Comparison of ENCODE assay signal across 36 mouse cellular contexts in genomic region chr15:83309878-83310277, GRCm38 (mm10). TPM values are rescaled to one million over a fixed set of nuclear protein-coding genes. Genes with fewer than 3 reads are reported as not detected.
"Had no signal": no experiment of that assay in that cellular context is flagged by ENCODE, and none has a peak within 500 bp of the region (broad histone marks: within the 10 kb centered on the region; RNA-seq: fewer than 3 reads in every experiment).

No protein-coding gene starts in this region.

- H3K27me3 ChIP-seq: heart, embryonic 12.5 days; heart, embryonic 13.5 days; heart, embryonic 15.5 days; hindbrain, embryonic 12.5 days; hindbrain, embryonic 13.5 days; hindbrain, embryonic 15.5 days; intestine, embryonic 15.5 days; kidney, embryonic 15.5 days had no signal

- H3K4me2 ChIP-seq: heart, embryonic 11.5 days; heart, embryonic 12.5 days; heart, embryonic 13.5 days; heart, embryonic 15.5 days; hindbrain, embryonic 12.5 days; hindbrain, embryonic 13.5 days; hindbrain, embryonic 14.5 days; hindbrain, embryonic 15.5 days; intestine, embryonic 15.5 days; kidney, embryonic 15.5 days had no signal

- DNase-seq: heart, postnatal 10 days; heart, postnatal 14 days; heart, postnatal 36 days; heart, postnatal 4 days; kidney, adult 11 months; kidney, adult 18-20 months; kidney, adult 2 months; kidney, adult 8-10 months; kidney, adult 9 months; kidney, postnatal 10 days; kidney, postnatal 14 days; kidney, postnatal 25 days; kidney, postnatal 36 days; kidney, postnatal 4 days; layer of hippocampus, adult 9-11 months; layer of hippocampus, postnatal 36 days had no signal

- H3K9ac ChIP-seq: heart, embryonic 12.5 days; heart, embryonic 13.5 days; heart, embryonic 15.5 days; hindbrain, embryonic 12.5 days; hindbrain, embryonic 13.5 days; hindbrain, embryonic 14.5 days; hindbrain, embryonic 15.5 days; intestine, embryonic 15.5 days; kidney, embryonic 15.5 days had no signal

- H3K4me3 ChIP-seq: heart, embryonic 10.5 days; heart, embryonic 12.5 days; heart, embryonic 13.5 days; heart, embryonic 15.5 days; hindbrain, embryonic 10.5 days; hindbrain, embryonic 12.5 days; hindbrain, embryonic 13.5 days; hindbrain, embryonic 15.5 days; intestine, embryonic 15.5 days; kidney, embryonic 15.5 days; layer of hippocampus, adult 2 months had no signal

- H3K4me1 ChIP-seq: heart, embryonic 12.5 days; heart, embryonic 13.5 days; heart, embryonic 15.5 days; hindbrain, embryonic 12.5 days had no signal

- H3K9me3 ChIP-seq: heart, embryonic 10.5 days; heart, embryonic 12.5 days; heart, embryonic 13.5 days; heart, embryonic 15.5 days; hindbrain, embryonic 10.5 days; hindbrain, embryonic 12.5 days; hindbrain, embryonic 13.5 days; hindbrain, embryonic 15.5 days; intestine, embryonic 15.5 days; kidney, embryonic 15.5 days had no signal

- H3K27ac ChIP-seq: heart, embryonic 10.5 days; heart, embryonic 13.5 days; heart, embryonic 15.5 days; hindbrain, embryonic 10.5 days; hindbrain, embryonic 12.5 days; hindbrain, embryonic 13.5 days; hindbrain, embryonic 14.5 days; hindbrain, embryonic 15.5 days; hindbrain, postnatal 0 days; intestine, embryonic 15.5 days; kidney, embryonic 15.5 days; kidney, postnatal 0 days; layer of hippocampus, adult 2 months had no signal

- ATAC-seq: hindbrain, embryonic 16.5 days; hindbrain, postnatal 0 days; inflammation-experienced regulatory T-cells, adult 6 months; intestine, embryonic 15.5 days; intestine, embryonic 16.5 days; intestine, postnatal 0 days had no signal

RNA-seq across cellular contexts. Expression of gene A4galt, which starts 58.3 kb away (rescaled TPM):
- total RNA-seq: hematopoietic stem cell, adult 5-6 weeks had no signal
- polyA plus RNA-seq: heart, embryonic 10.5 days; inflammation-experienced regulatory T-cells, adult 6 months had no signal
